Mouse (Mus musculus) kidney, adult 2 months (tissue): ENCODE measurements at regions not wholly inside any gene's neighbourhood (a gene's known extent, or its start where the extent isn't known, plus 50 kb on each side); places are given as distances from the start of the nearest gene placed in this dataset.

Experiments
- CTCF ChIP-seq: fragments of 200-500 bp; conservative IDR thresholded peaks from 2 replicates; pipeline ENCODE4 v1.5.1; 2011; ENCODE audit warnings: low read depth, mild to moderate bottlenecking, control low read depth, low read length, moderate library complexity, mixed read lengths; ENCODE audit not compliant: insufficient read depth, insufficient read length
- POLR2A ChIP-seq: fragments of 200-500 bp; IDR thresholded peaks from one replicate; pipeline ENCODE4 v1.6.1; 2011; ENCODE audit warnings: low read depth, low read length, control low read depth

GRCm38 (mm10) chr13:113463420-113463819 lies 154.9 kb downstream of the Snx18 start:
- TF ChIP-seq POLR2A (no peak), CTCF (no peak)
